Mouse (Mus musculus): ENCODE measurements around the gene Snrpd3.

- TF ChIP-seq POLR2A (IDR thresholded peaks at IDR 0.05; ENCODE audit: control insufficient read depth, low read depth, low read length) (no peak), CTCF (IDR thresholded peaks at IDR 0.05; ENCODE audit: control insufficient read depth, insufficient read depth, insufficient replicate concordance, low read depth, low read length) (no peak)
Measured at GRCm38 (mm10) chr10:75565906-75566305, 48.6 kb downstream of the Snrpd3 start.

All from testis, adult 2 months (tissue).